Mouse (Mus musculus) gastrocnemius, postnatal 36 days (tissue): ENCODE measurements around the gene Upk3bl. TPM values are rescaled to one million over a fixed set of nuclear protein-coding genes. Genes with fewer than 3 reads are reported as not detected.
"Not testable (repeated sequence)": the region's sequence is repeated elsewhere in the genome, so short reads cannot be mapped to it uniquely, and the experiment has no call there.

Experiments
- DNase-seq, 2 experiments: peaks; one replicate each; pipeline ENCODE4 v3.0.0; 2022
- intact Hi-C: fragments of 180-260 bp; cut with DNase I; formaldehyde crosslinking; loops from one replicate; pipeline ENCODE4 v1.15.1; 2025
- total RNA-seq, 2 experiments: library from RNA; stranded (reverse); gene quantifications; 2 replicates each; pipeline ENCODE4 v1.2.3; 2021

Gene Upk3bl
- total RNA-seq, 2 experiments from 2014 or later = not detected

- intact Hi-C loops = loop anchor here (5.0 kb wide), 1 partner anchor 63 kb away; the partner anchor contains the start of gene Zp3
These were observed 9.4 kb upstream of the Upk3bl start for GRCm38 (mm10) chr5:136044865-136045264.

GRCm38 (mm10) chr5:136045408-136045807 lies 8.9 kb upstream of the Upk3bl start:
- no peak for DNase-seq
- intact Hi-C loops = no loop called here

More at GRCm38 (mm10) chr5:136044865-136045264, 9.4 kb upstream of the Upk3bl start:
- no peak for DNase-seq

- intact Hi-C loops = no loop called here
- peak; percentile 81 to 83 for DNase-seq
These were observed 8.3 kb upstream of the Upk3bl start for GRCm38 (mm10) chr5:136045987-136046386.

- intact Hi-C loops = not testable (repeated sequence)
These were observed 5.8 kb upstream of the Upk3bl start for GRCm38 (mm10) chr5:136048541-136048940.

GRCm38 (mm10) chr5:136049926-136050325 lies 4.4 kb upstream of the Upk3bl start:
- intact Hi-C loops = no loop called here
- DNase-seq = no peak

More at GRCm38 (mm10) chr5:136048541-136048940, 5.8 kb upstream of the Upk3bl start:
- not testable (repeated sequence) for DNase-seq

GRCm38 (mm10) chr5:136051231-136052085 lies 2.8 kb upstream of the Upk3bl start:
- DNase-seq = no peak
- intact Hi-C loops = no loop called here

GRCm38 (mm10) chr5:136052861-136053655 lies 1.2 kb upstream of the Upk3bl start:
- intact Hi-C loops = no loop called here
- no peak for DNase-seq

- intact Hi-C loops = no loop called here
- DNase-seq = no peak
These were observed 1.8 kb downstream of the Upk3bl start for GRCm38 (mm10) chr5:136056062-136056461.

GRCm38 (mm10) chr5:136057085-136057484 lies 2.8 kb downstream of the Upk3bl start:
- intact Hi-C loops = no loop called here
- no peak for DNase-seq

- intact Hi-C loops = loop anchor here (2.0 to 5.0 kb wide), 2 partner anchors 81 to 184 kb away; partner anchors contain the start of gene Zp3
- DNase-seq = peak; percentile 71 to 80
These were observed 7.3 kb downstream of the Upk3bl start for GRCm38 (mm10) chr5:136061567-136061966.

GRCm38 (mm10) chr5:136063920-136064319 lies 9.6 kb downstream of the Upk3bl start:
- no peak for DNase-seq
- intact Hi-C loops = loop anchor here (2.0 to 5.0 kb wide), 2 partner anchors 163 to 187 kb away; no protein-coding TSS in a partner anchor

GRCm38 (mm10) chr5:136066404-136067148 lies 12.3 kb downstream of the Upk3bl start:
- DNase-seq, intact Hi-C loops: not testable (repeated sequence)

- no peak for DNase-seq
- intact Hi-C loops = no loop called here
These were observed 15.1 kb downstream of the Upk3bl start for GRCm38 (mm10) chr5:136069411-136069810.

GRCm38 (mm10) chr5:136073051-136073450 lies 18.8 kb downstream of the Upk3bl start:
- no peak for DNase-seq
- intact Hi-C loops = no loop called here

- no peak for DNase-seq
- intact Hi-C loops = no loop called here
These were observed 19.2 kb downstream of the Upk3bl start for GRCm38 (mm10) chr5:136073526-136073925.

GRCm38 (mm10) chr5:136075076-136075475 lies 20.8 kb downstream of the Upk3bl start:
- no peak for DNase-seq
- intact Hi-C loops = no loop called here

- intact Hi-C loops = no loop called here
- no peak for DNase-seq
These were observed 22.0 kb downstream of the Upk3bl start for GRCm38 (mm10) chr5:136076284-136076683.

GRCm38 (mm10) chr5:136077001-136077550 lies 22.8 kb downstream of the Upk3bl start:
- intact Hi-C loops = no loop called here
- no peak for DNase-seq

- DNase-seq = no peak
- intact Hi-C loops = no loop called here
These were observed 23.8 kb downstream of the Upk3bl start for GRCm38 (mm10) chr5:136078136-136078535.

GRCm38 (mm10) chr5:136082345-136082744 lies 28.1 kb downstream of the Upk3bl start:
- intact Hi-C loops = no loop called here

More at GRCm38 (mm10) chr5:136082345-136082744, 28.1 kb downstream of the Upk3bl start:
- DNase-seq = no peak
